Mouse (Mus musculus): Measurements from ENCODE around the gene 4932415D10Rik. TPM values are rescaled to one million over a fixed set of nuclear protein-coding genes. Genes with fewer than 3 reads are reported as not detected.
A peak's percentile ranks its signal among the peaks of the same experiment; 100 is the strongest.

Gene 4932415D10Rik
- not detected in 2 replicates for polyA plus RNA-seq (2011; ENCODE audit: insufficient read depth, insufficient read length, low replicate concordance, missing spikeins)

- no peak within 1 kb of the TSS for H3K4me3 ChIP-seq (replicated peaks; ENCODE audit: control insufficient read depth, low read depth, low read length)
- no peak for TF ChIP-seq CTCF (IDR thresholded peaks at IDR 0.05; ENCODE audit: control insufficient read depth, insufficient read depth, low read length)
- TF ChIP-seq POLR2A (IDR thresholded peaks at IDR 0.05; ENCODE audit: borderline replicate concordance, control insufficient read depth, low read depth, low read length), result no peak
- 86% methylated on average over 1 of the region's 1 CpGs for WGBS
- no peak within 1 kb of the TSS for H3K27ac ChIP-seq (ENCODE audit: control insufficient read depth, insufficient read depth, low read depth, low read length, poor library complexity)
- H3K4me1 ChIP-seq (ENCODE audit: control insufficient read depth, insufficient read depth, low read length), result no peaks in the 10 kb centered on the region
Observed at GRCm38 (mm10) chr10:82316482-82316881, at the start of gene 4932415D10Rik. Gene 4932415D10Rik, minus strand, starts transcription at chr10:82316582.

- no peak overlapping the region for H3K27ac ChIP-seq (ENCODE audit: control insufficient read depth, insufficient read depth, low read depth, low read length, poor library complexity)
- 81% methylated on average over 9 of the region's 9 CpGs for WGBS
- TF ChIP-seq CTCF (IDR thresholded peaks at IDR 0.05; ENCODE audit: control insufficient read depth, insufficient read depth, low read length) (no peak), POLR2A (IDR thresholded peaks at IDR 0.05; ENCODE audit: borderline replicate concordance, control insufficient read depth, low read depth, low read length) (no peak)
- no peaks in the 10 kb centered on the region for H3K4me1 ChIP-seq (ENCODE audit: control insufficient read depth, insufficient read depth, low read length)
- no peak overlapping the region for H3K4me3 ChIP-seq (replicated peaks; ENCODE audit: control insufficient read depth, low read depth, low read length)
Observed at GRCm38 (mm10) chr10:82361911-82362310, 45.5 kb upstream of the 4932415D10Rik start.

GRCm38 (mm10) chr10:82355401-82355800, 39.0 kb upstream of the 4932415D10Rik start:
- 89% methylated on average over 4 of the region's 4 CpGs for WGBS
- TF ChIP-seq POLR2A (IDR thresholded peaks at IDR 0.05; ENCODE audit: borderline replicate concordance, control insufficient read depth, low read depth, low read length) (no peak), CTCF (IDR thresholded peaks at IDR 0.05; ENCODE audit: control insufficient read depth, insufficient read depth, low read length) (no peak)
- no peak overlapping the region for H3K27ac ChIP-seq (ENCODE audit: control insufficient read depth, insufficient read depth, low read depth, low read length, poor library complexity)
- no peak overlapping the region for H3K4me3 ChIP-seq (replicated peaks; ENCODE audit: control insufficient read depth, low read depth, low read length)
- H3K4me1 ChIP-seq (ENCODE audit: control insufficient read depth, insufficient read depth, low read length), result no peaks in the 10 kb centered on the region

- H3K4me3 ChIP-seq (replicated peaks; ENCODE audit: control insufficient read depth, low read depth, low read length), result peak within 1 kb of the TSS; percentile 81
- 5% methylated on average over 34 of the region's 34 CpGs for WGBS
- peak within 1 kb of the TSS; percentile 62 for H3K27ac ChIP-seq (ENCODE audit: control insufficient read depth, insufficient read depth, low read depth, low read length, poor library complexity)
Observed at GRCm38 (mm10) chr10:82354083-82355010, 38.0 kb upstream of the 4932415D10Rik start, which contains the start of gene Gm4924. Gene Gm4924, plus strand, starts transcription at chr10:82354255.

GRCm38 (mm10) chr10:82329826-82330225, 13.4 kb upstream of the 4932415D10Rik start:
- WGBS, result 85% methylated on average over 5 of the region's 5 CpGs
- H3K4me3 ChIP-seq (replicated peaks; ENCODE audit: control insufficient read depth, low read depth, low read length), result no peak overlapping the region
- no peak for TF ChIP-seq CTCF (IDR thresholded peaks at IDR 0.05; ENCODE audit: control insufficient read depth, insufficient read depth, low read length)
- no peak for TF ChIP-seq POLR2A (IDR thresholded peaks at IDR 0.05; ENCODE audit: borderline replicate concordance, control insufficient read depth, low read depth, low read length)
- no peak overlapping the region for H3K27ac ChIP-seq (ENCODE audit: control insufficient read depth, insufficient read depth, low read depth, low read length, poor library complexity)
- no peaks in the 10 kb centered on the region for H3K4me1 ChIP-seq (ENCODE audit: control insufficient read depth, insufficient read depth, low read length)

More at GRCm38 (mm10) chr10:82354083-82355010, 38.0 kb upstream of the 4932415D10Rik start, which contains the start of gene Gm4924:
- TF ChIP-seq CTCF (IDR thresholded peaks at IDR 0.05; ENCODE audit: control insufficient read depth, insufficient read depth, low read length) (no peak), POLR2A (IDR thresholded peaks at IDR 0.05; ENCODE audit: borderline replicate concordance, control insufficient read depth, low read depth, low read length) (peak; percentile 22; the same call in 1 of the 2 replicates)
- H3K4me1 ChIP-seq (ENCODE audit: control insufficient read depth, insufficient read depth, low read length), result no peaks in the 10 kb centered on the region

GRCm38 (mm10) chr10:82320134-82320533, 3.8 kb upstream of the 4932415D10Rik start:
- Histone ChIP-seq H3K27ac (ENCODE audit: control insufficient read depth, insufficient read depth, low read depth, low read length, poor library complexity) (no peak overlapping the region), H3K4me1 (ENCODE audit: control insufficient read depth, insufficient read depth, low read length) (no peaks in the 10 kb centered on the region), H3K4me3 (replicated peaks; ENCODE audit: control insufficient read depth, low read depth, low read length) (no peak overlapping the region)
- 45% methylated on average over 3 of the region's 3 CpGs for WGBS
- TF ChIP-seq POLR2A (IDR thresholded peaks at IDR 0.05; ENCODE audit: borderline replicate concordance, control insufficient read depth, low read depth, low read length) (no peak), CTCF (IDR thresholded peaks at IDR 0.05; ENCODE audit: control insufficient read depth, insufficient read depth, low read length) (no peak)

GRCm38 (mm10) chr10:82296440-82296839, 19.9 kb downstream of the 4932415D10Rik start:
- WGBS, result 46% methylated on average over 2 of the region's 2 CpGs
- TF ChIP-seq POLR2A (IDR thresholded peaks at IDR 0.05; ENCODE audit: borderline replicate concordance, control insufficient read depth, low read depth, low read length) (no peak), CTCF (IDR thresholded peaks at IDR 0.05; ENCODE audit: control insufficient read depth, insufficient read depth, low read length) (no peak)
- Histone ChIP-seq H3K4me1 (ENCODE audit: control insufficient read depth, insufficient read depth, low read length) (no peaks in the 10 kb centered on the region), H3K4me3 (replicated peaks; ENCODE audit: control insufficient read depth, low read depth, low read length) (no peak overlapping the region), H3K27ac (ENCODE audit: control insufficient read depth, insufficient read depth, low read depth, low read length, poor library complexity) (no peak overlapping the region)

- 60% methylated on average over 2 of the region's 2 CpGs for WGBS
- TF ChIP-seq CTCF (IDR thresholded peaks at IDR 0.05; ENCODE audit: control insufficient read depth, insufficient read depth, low read length) (no peak), POLR2A (IDR thresholded peaks at IDR 0.05; ENCODE audit: borderline replicate concordance, control insufficient read depth, low read depth, low read length) (no peak)
- Histone ChIP-seq H3K27ac (ENCODE audit: control insufficient read depth, insufficient read depth, low read depth, low read length, poor library complexity) (no peak overlapping the region), H3K4me3 (replicated peaks; ENCODE audit: control insufficient read depth, low read depth, low read length) (no peak overlapping the region), H3K4me1 (ENCODE audit: control insufficient read depth, insufficient read depth, low read length) (no peaks in the 10 kb centered on the region)
Observed at GRCm38 (mm10) chr10:82257331-82257730, 59.1 kb downstream of the 4932415D10Rik start.

Measured in bone marrow, adult 2 months (tissue).